Mouse (Mus musculus) midbrain, embryonic 10.5 days (tissue): ENCODE results near the gene Plcl1. TPM values are rescaled to one million over a fixed set of nuclear protein-coding genes. Genes with fewer than 3 reads are reported as not detected.

ENCODE experiments used
- DNase-seq: peaks from one replicate; pipeline ENCODE4 v3.0.0-alpha.2; 2017; ENCODE audit warnings: low spot score
- H3K27ac ChIP-seq: fragments of 300-500 bp; sonication (generic); replicated peaks from 2 replicates; pipeline ENCODE4 v1.5.1; 2016; ENCODE audit warnings: mild to moderate bottlenecking
- H3K27me3 ChIP-seq: fragments of 300-500 bp; sonication (generic); 2 replicates; pipeline ENCODE4 v1.6.1; 2016; ENCODE audit warnings: low read depth, mild to moderate bottlenecking; ENCODE audit not compliant: poor library complexity, severe bottlenecking
- H3K36me3 ChIP-seq: fragments of 300-500 bp; sonication (generic); 2 replicates; pipeline ENCODE4 v1.6.1; 2016; ENCODE audit warnings: mild to moderate bottlenecking, moderate library complexity
- H3K4me1 ChIP-seq: fragments of 300-500 bp; sonication (generic); 2 replicates; pipeline ENCODE4 v1.6.1; 2016
- H3K4me3 ChIP-seq: fragments of 300-500 bp; sonication (generic); 2 replicates; pipeline ENCODE4 v1.5.1; 2016; ENCODE audit warnings: mild to moderate bottlenecking, moderate library complexity
- H3K9me3 ChIP-seq: fragments of 300-500 bp; sonication (generic); replicated peaks from 2 replicates; pipeline ENCODE4 v1.6.1; 2016; ENCODE audit warnings: mild to moderate bottlenecking
- WGBS: fragments of 180-500 bp; shearing (Covaris S2); methylation state at CpG from one replicate; pipeline ENCODE4 v1.1.7; 2016; 5-methylcytosine and 5-hydroxymethylcytosine counted together
- polyA plus RNA-seq: library from polyadenylated mRNA; unstranded; fragments of >200 nt; fragmentation: Nextera tagmentation; extraction: Ambion mirVana; gene quantifications from 2 replicates; pipeline ENCODE4 v1.2.1, GENCODE M21; 2016

Gene Plcl1
- polyA plus RNA-seq, 1 experiment from 2014 or later: 1.0 TPM

DNA sequence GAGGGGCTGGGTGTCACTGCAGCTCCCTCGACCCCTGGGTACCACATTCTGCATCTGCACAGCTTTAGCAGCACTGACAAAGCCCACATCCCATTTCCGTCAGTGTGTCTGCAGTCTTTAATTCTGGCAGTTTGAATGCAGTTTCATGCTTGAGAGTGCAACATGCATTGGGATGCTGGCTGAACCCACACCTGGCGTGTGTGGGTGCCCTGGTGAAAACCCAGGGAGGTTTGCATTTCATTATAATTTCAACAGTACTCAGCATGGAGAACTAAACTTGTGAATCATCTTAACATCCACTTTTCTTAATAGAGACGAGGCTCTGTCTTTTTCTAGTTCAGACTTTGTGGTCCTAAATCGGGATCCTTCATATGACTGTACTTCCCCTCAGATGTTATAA, 261.1 kb downstream of the Plcl1 start:
- H3K4me1 ChIP-seq: peaks cover 19% of the 10 kb centered on the region
- H3K27me3 ChIP-seq: peaks cover 87% of the 10 kb centered on the region
- no peak overlapping the region for H3K4me3 ChIP-seq
- H3K36me3 ChIP-seq: no peaks in the 10 kb centered on the region
- DNase-seq: no peak
- no peak overlapping the region for H3K27ac ChIP-seq
- WGBS: 41% methylated on average over 5 of the region's 5 CpGs
- H3K9me3 ChIP-seq: no peaks in the 10 kb centered on the region

DNA sequence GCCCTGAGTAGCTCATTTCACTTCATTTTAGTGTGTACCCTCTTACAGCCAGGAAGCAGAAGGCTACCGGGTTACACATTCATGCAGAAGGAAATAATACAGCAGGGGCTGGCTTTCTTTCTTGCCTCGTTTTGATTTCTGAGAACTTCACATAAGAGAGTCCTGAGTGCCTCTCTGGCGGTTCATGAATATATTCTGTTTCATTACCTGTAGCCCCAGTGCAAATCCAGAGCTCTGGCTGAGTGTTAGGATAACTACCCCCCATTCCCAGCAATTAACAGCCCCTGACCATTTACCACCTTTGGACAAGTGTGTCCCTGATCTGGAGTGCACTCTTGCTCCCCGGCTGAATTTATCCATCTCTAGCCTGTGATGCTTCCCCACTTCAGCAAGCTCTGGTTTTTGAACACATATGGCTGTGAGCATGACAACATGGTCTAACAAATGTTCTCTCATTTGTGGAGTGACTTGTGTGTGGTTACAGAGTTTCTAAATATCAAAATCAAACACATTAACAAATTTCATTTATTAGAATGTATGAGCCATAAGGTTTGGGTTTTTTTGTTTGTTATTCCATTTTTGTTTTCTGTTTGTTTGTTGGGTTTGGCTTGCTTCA, 263.0 kb downstream of the Plcl1 start:
- no peak for DNase-seq
- Histone ChIP-seq H3K36me3 (no peaks in the 10 kb centered on the region), H3K9me3 (no peaks in the 10 kb centered on the region), H3K27ac (no peak overlapping the region), H3K4me1 (peaks cover 19% of the 10 kb centered on the region), H3K4me3 (no peak overlapping the region), H3K27me3 (peaks cover 75% of the 10 kb centered on the region)
- 71% methylated on average over 4 of the region's 4 CpGs for WGBS

GRCm38 (mm10) chr1:55682676-55683075, 277.0 kb downstream of the Plcl1 start:
- DNase-seq: no peak
- Histone ChIP-seq H3K4me3 (no peak overlapping the region), H3K4me1 (no peaks in the 10 kb centered on the region), H3K27me3 (no peaks in the 10 kb centered on the region), H3K36me3 (no peaks in the 10 kb centered on the region), H3K9me3 (no peaks in the 10 kb centered on the region), H3K27ac (no peak overlapping the region)
- 96% methylated on average over 3 of the region's 3 CpGs for WGBS

DNA sequence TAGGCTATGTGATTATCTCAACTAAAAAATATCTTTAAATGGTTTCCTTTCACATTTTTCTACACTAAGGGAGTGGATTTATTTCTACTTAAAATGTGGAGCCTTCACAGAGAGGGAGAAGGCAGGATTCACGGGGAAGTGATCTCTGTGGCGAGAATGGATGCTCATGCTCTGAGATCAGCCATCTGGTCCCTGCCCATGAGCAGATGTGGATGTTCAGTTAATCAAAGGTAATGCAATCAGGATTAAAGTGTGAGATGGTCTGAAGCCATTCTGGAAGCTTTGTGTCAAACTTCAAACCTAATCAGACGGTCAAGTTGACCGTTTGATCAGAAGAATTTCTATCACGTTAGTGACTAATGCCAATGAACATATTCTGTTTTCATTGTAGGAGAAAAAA, 280.5 kb downstream of the Plcl1 start:
- Histone ChIP-seq H3K4me1 (peaks cover 10% of the 10 kb centered on the region), H3K36me3 (no peaks in the 10 kb centered on the region), H3K9me3 (no peaks in the 10 kb centered on the region), H3K27me3 (peaks cover 14% of the 10 kb centered on the region), H3K4me3 (no peak overlapping the region), H3K27ac (no peak overlapping the region)
- 76% methylated on average over 5 of the region's 5 CpGs for WGBS
- no peak for DNase-seq

- 93% methylated on average over 10 of the region's 10 CpGs for WGBS
- Histone ChIP-seq H3K9me3 (no peaks in the 10 kb centered on the region), H3K4me3 (no peak overlapping the region), H3K4me1 (peaks cover 2% of the 10 kb centered on the region; the same call in 1 of the 2 replicates), H3K27ac (no peak overlapping the region), H3K36me3 (no peaks in the 10 kb centered on the region), H3K27me3 (peaks cover 70% of the 10 kb centered on the region)
- DNase-seq: no peak
Measured at GRCm38 (mm10) chr1:55693636-55694220, 288.0 kb downstream of the Plcl1 start.

DNA sequence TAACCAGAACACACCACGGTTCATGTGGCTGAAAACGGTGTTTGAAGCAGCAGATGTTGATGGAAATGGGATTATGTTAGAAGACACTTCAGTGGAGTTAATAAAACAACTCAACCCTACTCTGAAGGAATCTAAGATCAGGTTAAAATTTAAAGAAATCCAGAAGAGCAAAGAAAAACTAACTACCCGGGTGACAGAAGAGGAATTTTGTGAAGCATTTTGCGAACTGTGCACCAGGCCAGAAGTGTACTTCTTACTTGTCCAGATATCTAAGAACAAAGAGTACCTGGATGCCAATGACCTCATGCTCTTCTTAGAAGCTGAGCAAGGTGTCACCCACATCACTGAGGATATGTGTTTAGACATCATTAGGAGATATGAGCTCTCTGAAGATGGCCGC, 290.5 kb downstream of the Plcl1 start:
- peaks cover 13% of the 10 kb centered on the region for H3K4me1 ChIP-seq
- no peak for DNase-seq
- no peak overlapping the region for H3K27ac ChIP-seq
- no peaks in the 10 kb centered on the region for H3K9me3 ChIP-seq
- WGBS: 96% methylated on average over 5 of the region's 5 CpGs
- H3K4me3 ChIP-seq: no peak overlapping the region
- no peaks in the 10 kb centered on the region for H3K36me3 ChIP-seq
- H3K27me3 ChIP-seq: peaks cover 82% of the 10 kb centered on the region

DNA sequence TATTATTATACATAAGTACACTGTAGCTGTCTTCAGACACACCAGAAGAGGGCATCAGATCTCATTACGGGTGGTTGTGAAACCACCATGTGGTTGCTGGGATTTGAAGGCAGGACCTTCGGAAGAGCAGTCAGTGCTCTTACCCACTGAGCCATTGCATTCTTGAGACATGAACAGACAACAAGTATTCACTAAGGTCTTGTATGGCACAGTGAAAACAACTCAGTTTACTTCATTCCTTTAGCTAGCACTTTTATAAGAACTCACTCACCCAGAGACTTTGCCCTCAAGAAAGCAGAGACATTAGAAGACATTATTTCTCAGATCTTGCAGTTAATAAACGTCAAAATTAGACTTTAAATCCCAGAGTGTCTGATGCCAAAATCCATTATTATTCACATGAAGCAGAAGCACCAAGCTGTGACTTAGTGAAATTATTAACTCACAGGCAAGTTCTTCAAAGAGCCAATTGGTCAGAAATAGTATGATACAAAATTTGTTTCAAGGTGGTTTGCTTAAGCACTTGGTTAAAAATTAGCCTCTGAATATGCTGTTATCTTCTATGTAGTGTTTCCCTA, 293.8 kb downstream of the Plcl1 start:
- no peak overlapping the region for H3K4me3 ChIP-seq
- H3K36me3 ChIP-seq: no peaks in the 10 kb centered on the region
- WGBS: 87% methylated on average over 3 of the region's 3 CpGs
- DNase-seq: no peak
- H3K27ac ChIP-seq: no peak overlapping the region
- no peaks in the 10 kb centered on the region for H3K9me3 ChIP-seq
- peaks cover 94% of the 10 kb centered on the region for H3K27me3 ChIP-seq
- H3K4me1 ChIP-seq: peaks cover 30% of the 10 kb centered on the region

GRCm38 (mm10) chr1:55700016-55700415, 294.3 kb downstream of the Plcl1 start:
- DNase-seq: no peak
- Histone ChIP-seq H3K4me1 (peaks cover 35% of the 10 kb centered on the region), H3K9me3 (no peaks in the 10 kb centered on the region), H3K4me3 (no peak overlapping the region), H3K27me3 (peaks cover 89% of the 10 kb centered on the region), H3K27ac (no peak overlapping the region), H3K36me3 (no peaks in the 10 kb centered on the region)
- WGBS: 91% methylated on average over 1 of the region's 1 CpGs

DNA sequence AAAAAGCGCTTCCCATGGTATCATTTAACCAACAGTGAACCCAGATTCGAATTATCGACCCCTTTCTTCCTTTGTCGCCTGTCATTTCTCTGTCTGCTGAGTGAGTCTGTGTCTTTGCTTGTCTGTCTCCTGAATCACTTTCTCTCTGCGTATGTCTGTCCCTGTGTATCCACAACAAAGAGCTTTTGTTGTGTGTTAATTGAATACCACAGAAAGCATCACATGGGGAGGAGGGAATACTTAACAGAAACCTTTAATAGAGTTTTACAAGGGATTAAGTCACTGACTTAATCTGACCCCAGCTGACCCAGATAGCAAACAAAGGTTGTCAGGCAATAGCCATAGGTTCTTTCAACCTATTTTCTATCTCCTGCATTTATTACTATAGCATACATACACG, 295.0 kb downstream of the Plcl1 start:
- H3K27me3 ChIP-seq: peaks cover 85% of the 10 kb centered on the region
- H3K36me3 ChIP-seq: no peaks in the 10 kb centered on the region
- H3K4me3 ChIP-seq: no peak overlapping the region
- peaks cover 42% of the 10 kb centered on the region for H3K4me1 ChIP-seq
- no peak for DNase-seq
- H3K9me3 ChIP-seq: no peaks in the 10 kb centered on the region
- 17% methylated on average over 6 of the region's 6 CpGs for WGBS
- no peak overlapping the region for H3K27ac ChIP-seq

- Histone ChIP-seq H3K4me1 (peaks cover 51% of the 10 kb centered on the region), H3K27ac (no peak overlapping the region), H3K4me3 (no peak overlapping the region), H3K36me3 (no peaks in the 10 kb centered on the region), H3K9me3 (no peaks in the 10 kb centered on the region), H3K27me3 (peaks cover 85% of the 10 kb centered on the region)
- 65% methylated on average over 6 of the region's 6 CpGs for WGBS
- no peak for DNase-seq
Measured at GRCm38 (mm10) chr1:55701601-55702000, 295.9 kb downstream of the Plcl1 start.

- 21% methylated on average over 3 of the region's 3 CpGs for WGBS
- Histone ChIP-seq H3K9me3 (no peaks in the 10 kb centered on the region), H3K4me1 (peaks cover 56% of the 10 kb centered on the region), H3K27ac (no peak overlapping the region), H3K27me3 (peaks cover 85% of the 10 kb centered on the region), H3K36me3 (no peaks in the 10 kb centered on the region), H3K4me3 (no peak overlapping the region)
- DNase-seq: peak; percentile 43
Measured at GRCm38 (mm10) chr1:55702106-55702505, 296.4 kb downstream of the Plcl1 start.

GRCm38 (mm10) chr1:55704707-55705106, 299.0 kb downstream of the Plcl1 start:
- H3K27me3 ChIP-seq: peaks cover 83% of the 10 kb centered on the region
- 33% methylated on average over 2 of the region's 2 CpGs for WGBS
- no peaks in the 10 kb centered on the region for H3K36me3 ChIP-seq
- 0 out of 2 replicates have a peak overlapping the region, but pooled peaks have one; percentile 11 for H3K4me3 ChIP-seq
- no peaks in the 10 kb centered on the region for H3K9me3 ChIP-seq
- peak; percentile 38 for DNase-seq
- peaks cover 56% of the 10 kb centered on the region for H3K4me1 ChIP-seq
- H3K27ac ChIP-seq: 0 out of 2 replicates have a peak overlapping the region, but pooled peaks have one; percentile 64

DNA sequence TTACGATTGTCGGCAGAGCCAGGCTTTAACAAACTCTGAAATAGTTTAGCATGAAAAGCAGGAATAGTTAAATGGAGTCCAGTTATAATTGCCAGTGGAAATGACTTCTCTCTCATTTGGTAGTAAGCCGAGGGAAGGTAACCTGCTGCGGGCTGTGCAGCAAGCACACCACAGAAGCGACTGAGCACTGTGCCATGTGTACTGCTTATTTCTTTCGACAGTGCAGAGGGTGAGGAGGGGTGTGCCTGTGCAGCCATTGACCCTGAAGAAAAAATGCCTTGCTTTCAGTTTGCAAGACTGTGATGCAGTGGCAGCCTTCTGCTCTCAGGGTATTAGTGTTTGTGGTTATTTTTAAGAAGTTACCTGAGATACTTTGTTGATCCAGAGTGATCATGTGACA, 299.5 kb downstream of the Plcl1 start:
- H3K27me3 ChIP-seq: peaks cover 81% of the 10 kb centered on the region
- H3K9me3 ChIP-seq: no peaks in the 10 kb centered on the region
- H3K4me3 ChIP-seq: 0 out of 2 replicates have a peak overlapping the region, but pooled peaks have one; percentile 11
- no peak for DNase-seq
- peak overlapping the region; percentile 64; the same call in 1 of the 2 replicates for H3K27ac ChIP-seq
- H3K36me3 ChIP-seq: no peaks in the 10 kb centered on the region
- WGBS: 57% methylated on average over 6 of the region's 6 CpGs
- H3K4me1 ChIP-seq: peaks cover 53% of the 10 kb centered on the region
